Mouse (Mus musculus): Measurements from ENCODE around the gene Serpina3c. TPM values are rescaled to one million over a fixed set of nuclear protein-coding genes. Genes with fewer than 3 reads are reported as not detected.
"Not testable (repeated sequence)": the region's sequence is repeated elsewhere in the genome, so short reads cannot be mapped to it uniquely, and the experiment has no call there.

Gene Serpina3c
- total RNA-seq, 2 experiments from 2014 or later: 0.32 TPM; not detected in 1

GRCm38 (mm10) chr12:104114921-104115579, 38.6 kb downstream of the Serpina3c start:
- no peak for DNase-seq (ENCODE audit: low spot score in 2 of 2)

GRCm38 (mm10) chr12:104112333-104112732, 41.3 kb downstream of the Serpina3c start, which contains the start of gene Serpina3a:
Gene Serpina3a (plus strand): TSS chr12:104112724.
- not testable (repeated sequence) for DNase-seq (ENCODE audit: low spot score in 2 of 2)

- no peak for DNase-seq (ENCODE audit: low spot score in 2 of 2)
Observed at GRCm38 (mm10) chr12:104108507-104108906, 45.2 kb downstream of the Serpina3c start.

GRCm38 (mm10) chr12:104106919-104107318, 46.8 kb downstream of the Serpina3c start:
- no peak for DNase-seq (ENCODE audit: low spot score in 2 of 2)

GRCm38 (mm10) chr12:104105847-104106246, 47.8 kb downstream of the Serpina3c start:
- no peak for DNase-seq (ENCODE audit: low spot score in 2 of 2)

GRCm38 (mm10) chr12:104100768-104101167, 52.9 kb downstream of the Serpina3c start, which contains the start of gene Serpina5:
Gene Serpina5 (plus strand): TSS chr12:104101113.
- no peak for DNase-seq (ENCODE audit: low spot score in 2 of 2)

Other genes with a start within 250 kb of the Serpina3c start
- gene Serpina1c, start 249.0 kb downstream of the Serpina3c start, total RNA-seq (2021): not detected
- not detected for gene Serpina1e, start 194.9 kb downstream of the Serpina3c start, total RNA-seq (2021)
- not detected for gene Serpina11, start 163.9 kb downstream of the Serpina3c start, total RNA-seq (2021)
- under 1 TPM in 1 of 2 experiments, not detected in 1; 0.18 TPM for gene Serpina9, start 140.1 kb downstream of the Serpina3c start, total RNA-seq (2021)
- not detected for gene Serpina12, start 109.4 kb downstream of the Serpina3c start, total RNA-seq (2021)
- not detected for gene Serpina5, start 52.8 kb downstream of the Serpina3c start, total RNA-seq (2021)
- gene Serpina3a, start 41.1 kb downstream of the Serpina3c start, total RNA-seq (2021): not detected
- not detected for gene Serpina3b, start 25.9 kb downstream of the Serpina3c start, total RNA-seq (2021)
- not detected for gene Serpina3f, start 60.7 kb upstream of the Serpina3c start, total RNA-seq (2021)
- 1 to 10 TPM in 1 of 2 experiments, under 1 TPM in 1; 0.76 to 1.2 TPM for gene Serpina3g, start 82.4 kb upstream of the Serpina3c start, total RNA-seq (2021)
- under 1 TPM; 0.64 to 0.88 TPM for gene Serpina3i, start 109.3 kb upstream of the Serpina3c start, total RNA-seq (2021)
- not detected for gene Serpina3j, start 160.7 kb upstream of the Serpina3c start, total RNA-seq (2021)
- gene Serpina3k, start 184.6 kb upstream of the Serpina3c start, total RNA-seq (2021): not detected
- gene Serpina3m, start 184.6 kb upstream of the Serpina3c start, total RNA-seq (2021): under 1 TPM in 1 of 2 experiments, not detected in 1; 0.45 TPM

All from layer of hippocampus, postnatal 14 days (tissue).